Mouse (Mus musculus) stomach, postnatal 0 days (tissue): ENCODE data around the gene Lurap1.

Source experiments
- CTCF ChIP-seq: IDR thresholded peaks from 2 replicates; pipeline ENCODE4 v1.5.1; 2016; ENCODE audit warnings: antibody characterized with exemption, low read depth, mild to moderate bottlenecking, moderate library complexity
- EP300 ChIP-seq: optimal IDR thresholded peaks from 2 replicates; pipeline ENCODE3; 2016; ENCODE audit warnings: antibody characterized with exemption

DNA sequence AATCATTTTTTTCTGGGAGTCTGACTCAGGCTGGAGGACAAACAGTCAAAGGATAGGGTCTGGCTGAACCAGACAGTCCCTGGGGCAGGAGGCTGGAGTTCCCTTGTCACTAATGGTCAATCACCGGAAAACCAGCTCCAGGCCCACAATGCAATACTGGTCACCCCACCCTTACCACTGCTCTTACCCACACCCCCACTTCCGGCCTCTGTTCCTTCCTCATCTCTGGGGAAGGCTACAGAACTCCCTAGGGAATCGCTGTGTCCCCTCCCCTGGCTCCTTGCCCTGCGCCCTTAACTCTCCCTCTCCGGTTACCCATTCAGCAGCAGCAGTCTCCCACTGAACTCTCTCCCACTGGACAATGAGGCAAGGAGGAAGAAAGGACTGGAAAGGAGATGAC is 26.0 kb upstream of the Lurap1 start:
- TF ChIP-seq CTCF (no peak), EP300 (no peak)
